19 mouse cellular contexts compared by ENCODE assay signal in genomic region chr11:4210786-4211185, GRCm38 (mm10). TPM values are rescaled to one million over a fixed set of nuclear protein-coding genes. Genes with fewer than 3 reads are reported as not detected.
A peak's percentile ranks its signal among the peaks of the same experiment; 100 is the strongest.
DNase-seq lines count a peak whose midpoint lies in the region; ATAC-seq lines count a peak whose summit lies in the region.
"Had no signal": no experiment of that assay in that cellular context is flagged by ENCODE, and none has a peak within 500 bp of the region (broad histone marks: within the 10 kb centered on the region; RNA-seq: fewer than 3 reads in every experiment).

No protein-coding gene starts in this region.

- no peaks in the 10 kb centered on the region for H3K27me3 ChIP-seq in heart, embryonic 12.5 days (replicated peaks)
- no peaks in the 10 kb centered on the region for H3K27me3 ChIP-seq in kidney, embryonic 16.5 days (ENCODE audit: insufficient read depth, low read length)
- H3K27me3 ChIP-seq: forebrain, embryonic 13.5 days; heart, embryonic 13.5 days; hindbrain, embryonic 15.5 days had no signal

- no peak overlapping the region for H3K27ac ChIP-seq in heart, embryonic 12.5 days (ENCODE audit: poor library complexity, severe bottlenecking)
- H3K27ac ChIP-seq in kidney, embryonic 16.5 days (ENCODE audit: low read length) = no peak overlapping the region
- H3K27ac ChIP-seq: forebrain, embryonic 13.5 days; heart, embryonic 13.5 days; hindbrain, embryonic 15.5 days had no signal

- peaks cover 9% of the 10 kb centered on the region for H3K4me1 ChIP-seq in heart, embryonic 12.5 days (replicated peaks)
- H3K4me1 ChIP-seq in kidney, embryonic 16.5 days (ENCODE audit: insufficient read depth, low read length) = no peaks in the 10 kb centered on the region
- H3K4me1 ChIP-seq: forebrain, embryonic 13.5 days; hindbrain, embryonic 15.5 days had no signal

- no peak overlapping the region for H3K9ac ChIP-seq in heart, embryonic 12.5 days
- no peak overlapping the region for H3K9ac ChIP-seq in kidney, embryonic 16.5 days (replicated peaks; ENCODE audit: low read length)
- H3K9ac ChIP-seq: forebrain, embryonic 13.5 days; forebrain, postnatal 0 days; heart, embryonic 13.5 days; hindbrain, embryonic 15.5 days had no signal

- DNase-seq in adrenal gland, adult (ENCODE audit: inconsistent age in 2 of 2, low spot score in 1 of 2) = peak; percentile 58 to 78
- no peak for DNase-seq in adrenal gland, postnatal 25 days
- DNase-seq in heart, adult 11 months = peak; percentile 87
- peak; percentile 49 to 53 for DNase-seq in kidney, postnatal 36 days
- peak; percentile 40 to 50 for DNase-seq in adrenal gland, postnatal 36 days
- DNase-seq: cerebellum, adult 18-20 months; cerebellum, adult 9-11 months; cerebellum, postnatal 36 days; forebrain, postnatal 0 days; gastrocnemius, postnatal 14 days; heart, postnatal 36 days had no signal

- WGBS in heart, embryonic 12.5 days = 69% methylated on average over 1 of the region's 1 CpGs
- WGBS in kidney, embryonic 16.5 days = 36% methylated on average over 1 of the region's 1 CpGs

- H3K36me3 ChIP-seq in heart, embryonic 12.5 days = peaks cover 76% of the 10 kb centered on the region
- H3K36me3 ChIP-seq in kidney, embryonic 16.5 days (ENCODE audit: insufficient read depth, low read length) = peaks cover 53% of the 10 kb centered on the region

- H3K4me3 ChIP-seq in heart, embryonic 12.5 days = no peak overlapping the region
- H3K4me3 ChIP-seq in kidney, embryonic 16.5 days (ENCODE audit: low read length) = no peak overlapping the region
- H3K4me3 ChIP-seq: forebrain, embryonic 13.5 days; heart, embryonic 13.5 days; hindbrain, embryonic 15.5 days had no signal

- no peak overlapping the region for H3K4me2 ChIP-seq in heart, embryonic 12.5 days
- H3K4me2 ChIP-seq in kidney, embryonic 16.5 days (replicated peaks; ENCODE audit: low read depth, low read length) = no peak overlapping the region
- H3K4me2 ChIP-seq: forebrain, embryonic 13.5 days; heart, embryonic 13.5 days; hindbrain, embryonic 15.5 days had no signal

- no peaks in the 10 kb centered on the region for H3K9me3 ChIP-seq in heart, embryonic 12.5 days (replicated peaks)
- no peaks in the 10 kb centered on the region for H3K9me3 ChIP-seq in kidney, embryonic 16.5 days (ENCODE audit: low read length)
- H3K9me3 ChIP-seq: forebrain, embryonic 13.5 days; heart, embryonic 13.5 days; hindbrain, embryonic 15.5 days had no signal

- no peak for ATAC-seq in heart, embryonic 12.5 days (ENCODE audit: insufficient number of reproducible peaks, low FRiP score)
- ATAC-seq in kidney, embryonic 16.5 days (ENCODE audit: low FRiP score, low TSS enrichment) = no peak
- ATAC-seq: forebrain, embryonic 13.5 days; forebrain, postnatal 0 days had no signal

RNA-seq across cellular contexts. Expression of gene Castor1, which starts 7.2 kb away (rescaled TPM):
- total RNA-seq in adrenal gland, postnatal 25 days (2021) = 3.0 and 4.1 TPM in 2 replicates
- 3.4 and 3.8 TPM in 2 replicates for polyA plus RNA-seq in heart, embryonic 12.5 days (2016; fragmentation: Nextera tagmentation; extraction: Ambion mirVana)
- polyA plus RNA-seq in kidney, embryonic 16.5 days (2015; fragmentation: Nextera tagmentation; extraction: Ambion mirVana) = 6.8 and 7.6 TPM in 2 replicates
- total RNA-seq in adrenal gland, postnatal 36 days (2021) = 1 to 10 TPM; 4.0 to 4.6 TPM

RNA-seq across cellular contexts. Expression of gene Tbc1d10a, which starts 24.2 kb away (rescaled TPM):
- 15.6 and 15.8 TPM in 2 replicates for total RNA-seq in adrenal gland, postnatal 25 days (2021)
- 15.6 TPM in 2 replicates for polyA plus RNA-seq in heart, embryonic 12.5 days (2016; fragmentation: Nextera tagmentation; extraction: Ambion mirVana)
- 49.0 and 51.3 TPM in 2 replicates for polyA plus RNA-seq in kidney, embryonic 16.5 days (2015; fragmentation: Nextera tagmentation; extraction: Ambion mirVana)
- 10 to 100 TPM; 14.6 to 24.3 TPM for total RNA-seq in adrenal gland, postnatal 36 days (2021)

RNA-seq across cellular contexts. Expression of gene Osm, which starts 25.4 kb away (rescaled TPM):
- total RNA-seq in adrenal gland, postnatal 25 days (2021) = not detected in 2 replicates
- polyA plus RNA-seq in heart, embryonic 12.5 days (2016; fragmentation: Nextera tagmentation; extraction: Ambion mirVana) = not detected in 2 replicates
- not detected in 2 replicates for polyA plus RNA-seq in kidney, embryonic 16.5 days (2015; fragmentation: Nextera tagmentation; extraction: Ambion mirVana)
- total RNA-seq in adrenal gland, postnatal 36 days (2021) = under 1 TPM in 1 of 2 experiments, not detected in 1; 0.26 TPM
- total RNA-seq: gastrocnemius, adult 18-20 months; gastrocnemius, postnatal 14 days; heart, postnatal 36 days had no signal
- polyA plus RNA-seq: C2C12; forebrain, embryonic 13.5 days; heart, embryonic 13.5 days; hindbrain, embryonic 11.5 days; hindbrain, embryonic 15.5 days had no signal

RNA-seq across cellular contexts. Expression of gene Lif, which starts 46.6 kb away (rescaled TPM):
- 0.09 TPM in 1 of 2 replicates, not detected in the other for total RNA-seq in adrenal gland, postnatal 25 days (2021)
- polyA plus RNA-seq in heart, embryonic 12.5 days (2016; fragmentation: Nextera tagmentation; extraction: Ambion mirVana) = 0.24 and 0.63 TPM in 2 replicates
- 0.05 and 0.09 TPM in 2 replicates for polyA plus RNA-seq in kidney, embryonic 16.5 days (2015; fragmentation: Nextera tagmentation; extraction: Ambion mirVana)
- total RNA-seq in adrenal gland, postnatal 36 days (2021) = under 1 TPM; 0.10 to 0.56 TPM
- polyA plus RNA-seq: hindbrain, embryonic 11.5 days had no signal

RNA-seq across cellular contexts. Expression of gene Sf3a1, which starts 50.6 kb away (rescaled TPM):
- 42.1 and 45.6 TPM in 2 replicates for total RNA-seq in adrenal gland, postnatal 25 days (2021)
- polyA plus RNA-seq in heart, embryonic 12.5 days (2016; fragmentation: Nextera tagmentation; extraction: Ambion mirVana) = 43.1 and 46.5 TPM in 2 replicates
- 54.5 and 65.5 TPM in 2 replicates for polyA plus RNA-seq in kidney, embryonic 16.5 days (2015; fragmentation: Nextera tagmentation; extraction: Ambion mirVana)
- 10 to 100 TPM; 43.6 to 60.1 TPM for total RNA-seq in adrenal gland, postnatal 36 days (2021)
